Comparison of ENCODE assay signal across 19 mouse cellular contexts in genomic region chr10:109888355-109889170, GRCm38 (mm10).
DNase-seq lines count a peak whose midpoint lies in the region; ATAC-seq and TF ChIP-seq lines count a peak whose summit lies in the region.
"Had no signal": no experiment of that assay in that cellular context is flagged by ENCODE, and none has a peak within 500 bp of the region (broad histone marks: within the 10 kb centered on the region; RNA-seq: fewer than 3 reads in every experiment).

No protein-coding gene starts in this region.

- peak; percentile 52 for ATAC-seq in hindbrain, embryonic 11.5 days (ENCODE audit: low FRiP score)
- peak; percentile 43 for ATAC-seq in neural tube, embryonic 11.5 days (ENCODE audit: insufficient read depth, low FRiP score, low TSS enrichment)
- ATAC-seq in midbrain, postnatal 0 days (ENCODE audit: low FRiP score) = no peak
- ATAC-seq in frontal cortex, adult (ENCODE audit: low TSS enrichment) = no peak
- no peak for ATAC-seq in activated CD4-positive, CD25-positive, alpha-beta regulatory T cell, adult 4 months
- ATAC-seq: intestine, postnatal 0 days; liver, embryonic 12.5 days had no signal

- H3K9ac ChIP-seq in hindbrain, embryonic 11.5 days (ENCODE audit: low read depth, low read length) = no peak overlapping the region
- no peak overlapping the region for H3K9ac ChIP-seq in neural tube, embryonic 11.5 days (ENCODE audit: low read length)
- H3K9ac ChIP-seq in midbrain, postnatal 0 days (replicated peaks; ENCODE audit: low read length, poor library complexity, severe bottlenecking) = no peak overlapping the region
- H3K9ac ChIP-seq: limb, embryonic 12.5 days; liver, embryonic 12.5 days had no signal

- TF ChIP-seq CTCF in midbrain, postnatal 0 days (IDR thresholded peaks at IDR 0.05) = no peak

- no peak overlapping the region for H3K4me3 ChIP-seq in hindbrain, embryonic 11.5 days (ENCODE audit: low read depth, low read length)
- H3K4me3 ChIP-seq in hindbrain, embryonic 10.5 days = no peak overlapping the region
- no peak overlapping the region for H3K4me3 ChIP-seq in neural tube, embryonic 11.5 days (ENCODE audit: low read depth, low read length)
- H3K4me3 ChIP-seq in midbrain, postnatal 0 days (ENCODE audit: low read depth, low read length) = no peak overlapping the region
- H3K4me3 ChIP-seq: limb, embryonic 12.5 days; liver, embryonic 12.5 days; megakaryocyte, embryonic 14.5 days; myocyte had no signal

- H3K4me2 ChIP-seq in hindbrain, embryonic 11.5 days (replicated peaks; ENCODE audit: low read depth, low read length) = no peak overlapping the region
- H3K4me2 ChIP-seq in neural tube, embryonic 11.5 days (ENCODE audit: low read depth) = no peak overlapping the region
- no peak overlapping the region for H3K4me2 ChIP-seq in midbrain, postnatal 0 days (ENCODE audit: low read depth, low read length, poor library complexity, severe bottlenecking)
- H3K4me2 ChIP-seq: limb, embryonic 12.5 days; liver, embryonic 12.5 days had no signal

- DNase-seq in hindbrain, embryonic 11.5 days (ENCODE audit: low spot score) = no peak
- DNase-seq in hindbrain, embryonic 10.5 days (ENCODE audit: low spot score) = no peak
- no peak for DNase-seq in neural tube, embryonic 11.5 days (ENCODE audit: low spot score)
- DNase-seq in neural tube, embryonic 10.5 days (ENCODE audit: extremely low spot score, low spot score) = no peak
- peak; percentile 9 for DNase-seq in midbrain, postnatal 0 days (ENCODE audit: low spot score)
- no peak for DNase-seq in embryo, embryonic 11 days
- DNase-seq: adrenal gland, postnatal 10 days; cerebellum, adult 18-20 months; cerebellum, postnatal 36 days; gastrocnemius, postnatal 10 days; lung, adult 2 months; thymus, postnatal 14 days had no signal

- H3K36me3 ChIP-seq in hindbrain, embryonic 11.5 days (ENCODE audit: control insufficient read depth, insufficient read depth, low read length) = no peaks in the 10 kb centered on the region
- no peaks in the 10 kb centered on the region for H3K36me3 ChIP-seq in hindbrain, embryonic 10.5 days
- H3K36me3 ChIP-seq in neural tube, embryonic 11.5 days (ENCODE audit: control insufficient read depth, insufficient read depth, low read length) = no peaks in the 10 kb centered on the region
- no peaks in the 10 kb centered on the region for H3K36me3 ChIP-seq in midbrain, postnatal 0 days (ENCODE audit: insufficient read depth, low read length)
- H3K36me3 ChIP-seq: limb, embryonic 12.5 days; liver, embryonic 12.5 days had no signal

- H3K27ac ChIP-seq in hindbrain, embryonic 11.5 days (ENCODE audit: low read depth, low read length) = no peak overlapping the region
- H3K27ac ChIP-seq in hindbrain, embryonic 10.5 days = no peak overlapping the region
- no peak overlapping the region for H3K27ac ChIP-seq in neural tube, embryonic 11.5 days (ENCODE audit: low read depth, low read length)
- no peak overlapping the region for H3K27ac ChIP-seq in midbrain, postnatal 0 days (ENCODE audit: low read depth, low read length)
- H3K27ac ChIP-seq: limb, embryonic 12.5 days; liver, embryonic 12.5 days had no signal

- no peaks in the 10 kb centered on the region for H3K4me1 ChIP-seq in hindbrain, embryonic 11.5 days (replicated peaks; ENCODE audit: control insufficient read depth, insufficient read depth, low read length)
- H3K4me1 ChIP-seq in hindbrain, embryonic 10.5 days (replicated peaks) = peaks cover 9% of the 10 kb centered on the region
- H3K4me1 ChIP-seq in neural tube, embryonic 11.5 days (ENCODE audit: control insufficient read depth, insufficient read depth, low read length) = no peaks in the 10 kb centered on the region
- H3K4me1 ChIP-seq in midbrain, postnatal 0 days (ENCODE audit: insufficient read depth, low read length) = no peaks in the 10 kb centered on the region
- H3K4me1 ChIP-seq: limb, embryonic 12.5 days; liver, embryonic 12.5 days; megakaryocyte, embryonic 14.5 days had no signal

- no peaks in the 10 kb centered on the region for H3K27me3 ChIP-seq in hindbrain, embryonic 11.5 days (ENCODE audit: control insufficient read depth, insufficient read depth, low read length)
- H3K27me3 ChIP-seq in hindbrain, embryonic 10.5 days (ENCODE audit: insufficient read depth, poor library complexity, severe bottlenecking) = no peaks in the 10 kb centered on the region
- no peaks in the 10 kb centered on the region for H3K27me3 ChIP-seq in neural tube, embryonic 11.5 days (ENCODE audit: control insufficient read depth, insufficient read depth, low read length)
- H3K27me3 ChIP-seq in midbrain, postnatal 0 days (ENCODE audit: insufficient read depth, low read length) = no peaks in the 10 kb centered on the region
- H3K27me3 ChIP-seq: limb, embryonic 12.5 days; liver, embryonic 12.5 days; megakaryocyte, embryonic 14.5 days had no signal

- no peaks in the 10 kb centered on the region for H3K9me3 ChIP-seq in hindbrain, embryonic 11.5 days (ENCODE audit: control insufficient read depth, low read length)
- H3K9me3 ChIP-seq in hindbrain, embryonic 10.5 days = no peaks in the 10 kb centered on the region
- no peaks in the 10 kb centered on the region for H3K9me3 ChIP-seq in neural tube, embryonic 11.5 days (ENCODE audit: control insufficient read depth, low read length)
- no peaks in the 10 kb centered on the region for H3K9me3 ChIP-seq in midbrain, postnatal 0 days (ENCODE audit: low read length)
- H3K9me3 ChIP-seq: limb, embryonic 12.5 days; liver, embryonic 12.5 days; megakaryocyte, embryonic 14.5 days had no signal

- WGBS in hindbrain, embryonic 11.5 days = 71% methylated on average over 11 of the region's 11 CpGs
- 74% methylated on average over 11 of the region's 11 CpGs for WGBS in hindbrain, embryonic 10.5 days
- 71% methylated on average over 11 of the region's 11 CpGs for WGBS in neural tube, embryonic 11.5 days
- 59% methylated on average over 11 of the region's 11 CpGs for WGBS in midbrain, postnatal 0 days

Comparison
In these comparisons a context has a peak if more than half of its experiments do, and no peak if none do; other contexts are left out.
1. ATAC-seq: peak in hindbrain, embryonic 11.5 days (single experiment) and neural tube, embryonic 11.5 days (single experiment); none in midbrain, postnatal 0 days (single experiment), frontal cortex, adult (single experiment) and activated CD4-positive, CD25-positive, alpha-beta regulatory T cell, adult 4 months (single experiment).